Mouse (Mus musculus) small intestine, adult 2 months (tissue): ENCODE data around the gene Prickle2. TPM values are rescaled to one million over a fixed set of nuclear protein-coding genes. Genes with fewer than 3 reads are reported as not detected.

Experiments used
- H3K27ac ChIP-seq: fragments of 200-500 bp; 2 replicates; pipeline ENCODE4 v1.5.1; 2012; ENCODE audit warnings: low read depth, low read length, control low read depth, inconsistent platforms; ENCODE audit not compliant: insufficient read depth
- H3K27me3 ChIP-seq: fragments of 200-500 bp; 2 replicates; pipeline ENCODE4 v1.6.1; 2012; ENCODE audit warnings: mild to moderate bottlenecking, moderate library complexity, low read length, inconsistent platforms; ENCODE audit not compliant: control insufficient read depth, insufficient read depth
- H3K36me3 ChIP-seq: fragments of 200-500 bp; 2 replicates; pipeline ENCODE4 v1.6.1; 2012; ENCODE audit warnings: mild to moderate bottlenecking, low read length, control low read depth, inconsistent platforms; ENCODE audit not compliant: control insufficient read depth, insufficient read depth
- H3K4me1 ChIP-seq: fragments of 200-500 bp; 2 replicates; pipeline ENCODE4 v1.6.1; 2012; ENCODE audit warnings: low read length, inconsistent platforms, mixed read lengths; ENCODE audit not compliant: control insufficient read depth, insufficient read depth, insufficient read length
- H3K4me3 ChIP-seq: fragments of 200-500 bp; 2 replicates; pipeline ENCODE4 v1.5.1; 2012; ENCODE audit warnings: low read depth, mild to moderate bottlenecking, control low read depth, inconsistent platforms, low read length, moderate library complexity
- CTCF ChIP-seq: fragments of 200-500 bp; IDR thresholded peaks from 2 replicates; pipeline ENCODE4 v1.5.1; 2012; ENCODE audit warnings: low read depth, mild to moderate bottlenecking, control low read depth, inconsistent platforms, low read length, moderate library complexity, mixed read lengths; ENCODE audit not compliant: insufficient replicate concordance, insufficient read length; ENCODE audit errors: extremely low read depth
- POLR2A ChIP-seq: fragments of 200-500 bp; IDR thresholded peaks from 2 replicates; pipeline ENCODE4 v1.6.1; 2012; ENCODE audit warnings: low read depth, mild to moderate bottlenecking, control low read depth, inconsistent platforms, low read length, moderate library complexity
- WGBS: fragments of 180-500 bp; shearing (Covaris S2); methylation state at CpG from one replicate; pipeline ENCODE4 v1.1.7; 2018; 5-methylcytosine and 5-hydroxymethylcytosine counted together
- polyA plus RNA-seq: library from polyadenylated mRNA; depleted of rRNA; stranded (reverse); fragments of >200 nt; gene quantifications from 2 replicates; pipeline ENCODE4 v1.2.3, GENCODE M21; 2012

The Prickle2 gene
- polyA plus RNA-seq, 1 experiment, result 1.6 TPM

- Histone ChIP-seq H3K27me3 (no peaks in the 10 kb centered on the region), H3K36me3 (no peaks in the 10 kb centered on the region), H3K27ac (no peak overlapping the region), H3K4me1 (no peaks in the 10 kb centered on the region), H3K4me3 (no peak overlapping the region)
- WGBS, result 66% methylated on average over 6 of the region's 6 CpGs
- TF ChIP-seq CTCF (no peak), POLR2A (no peak)
Observed at GRCm38 (mm10) chr6:92518438-92518968, 187.5 kb downstream of the Prickle2 start.

GRCm38 (mm10) chr6:92517002-92517401 lies 189.0 kb downstream of the Prickle2 start:
- Histone ChIP-seq H3K36me3 (no peaks in the 10 kb centered on the region), H3K27me3 (no peaks in the 10 kb centered on the region), H3K27ac (no peak overlapping the region), H3K4me3 (no peak overlapping the region), H3K4me1 (no peaks in the 10 kb centered on the region)
- WGBS, result 26% methylated on average over 2 of the region's 2 CpGs
- TF ChIP-seq CTCF, result no peak
- no peak for TF ChIP-seq POLR2A

DNA sequence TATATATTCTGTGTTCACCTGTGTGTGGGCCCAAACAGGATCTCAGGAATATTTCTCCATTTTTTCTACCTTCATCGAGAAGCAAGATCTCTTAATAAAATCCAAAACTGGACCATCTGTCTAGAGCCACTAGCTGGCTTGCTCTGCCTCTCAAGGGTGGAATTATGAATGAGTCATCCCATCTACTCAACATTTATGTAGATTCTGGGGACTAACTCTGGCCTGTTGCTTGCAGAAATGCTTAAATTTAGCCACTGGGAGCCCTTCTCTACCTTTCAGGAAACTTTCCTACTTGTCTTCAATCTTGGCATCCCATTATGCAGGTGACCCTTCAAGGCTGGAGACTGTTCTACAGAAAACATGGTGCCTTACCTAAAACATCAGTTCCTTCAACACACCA lies 194.0 kb downstream of the Prickle2 start:
- H3K36me3 ChIP-seq, result no peaks in the 10 kb centered on the region
- no peak overlapping the region for H3K27ac ChIP-seq
- TF ChIP-seq CTCF (no peak), POLR2A (no peak)
- no peaks in the 10 kb centered on the region for H3K4me1 ChIP-seq
- no peaks in the 10 kb centered on the region for H3K27me3 ChIP-seq
- WGBS, result 82% methylated on average over 1 of the region's 1 CpGs
- H3K4me3 ChIP-seq, result no peak overlapping the region

DNA sequence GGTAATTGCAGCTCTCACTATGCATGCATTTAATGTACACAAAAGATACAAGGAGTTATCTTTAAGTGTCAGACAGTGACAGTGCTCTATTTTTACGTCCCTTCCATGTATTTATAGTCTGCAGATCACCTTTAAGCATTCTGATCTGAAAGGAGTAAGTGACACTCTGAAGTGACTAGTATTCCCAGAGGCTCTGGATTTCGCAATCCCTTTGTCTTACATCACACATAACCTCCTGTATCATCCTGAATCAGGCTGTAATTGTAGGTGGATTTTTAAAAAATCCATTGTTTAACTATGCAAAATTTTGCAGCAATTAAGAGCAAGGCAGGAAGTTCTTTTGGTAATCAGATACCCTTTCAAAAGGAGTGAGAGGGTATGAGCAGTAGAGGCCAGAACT lies 196.2 kb downstream of the Prickle2 start:
- no peak overlapping the region for H3K4me3 ChIP-seq
- 55% methylated on average over 2 of the region's 2 CpGs for WGBS
- TF ChIP-seq CTCF, result no peak
- no peak for TF ChIP-seq POLR2A

DNA sequence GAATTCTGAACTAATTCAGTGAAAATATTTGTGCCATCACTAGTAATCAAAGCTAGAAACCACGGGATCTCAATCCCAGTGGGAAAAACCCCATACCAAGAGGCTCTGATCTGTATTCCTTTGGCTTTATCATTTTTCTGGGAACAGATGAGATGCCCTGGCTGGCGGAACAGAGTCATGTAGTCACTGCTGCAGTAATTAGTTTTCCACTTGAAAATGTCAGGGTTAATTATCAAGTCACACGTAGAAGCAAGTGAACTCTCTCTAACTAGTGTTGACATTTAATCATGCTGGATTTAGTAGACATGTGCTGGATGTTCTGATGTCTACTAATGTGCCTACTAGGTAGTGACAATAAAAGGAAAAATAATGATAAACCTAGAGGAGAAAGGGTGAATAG lies 199.7 kb downstream of the Prickle2 start:
- 79% methylated on average over 3 of the region's 3 CpGs for WGBS
- H3K27me3 ChIP-seq, result no peaks in the 10 kb centered on the region
- no peaks in the 10 kb centered on the region for H3K4me1 ChIP-seq
- no peak for TF ChIP-seq POLR2A
- no peak overlapping the region for H3K4me3 ChIP-seq
- H3K36me3 ChIP-seq, result no peaks in the 10 kb centered on the region
- no peak overlapping the region for H3K27ac ChIP-seq

More for the DNA sequence above, 196.2 kb downstream of the Prickle2 start:
- Histone ChIP-seq H3K27ac (no peak overlapping the region), H3K36me3 (no peaks in the 10 kb centered on the region), H3K4me1 (no peaks in the 10 kb centered on the region), H3K27me3 (no peaks in the 10 kb centered on the region)

GRCm38 (mm10) chr6:92499449-92499848 lies 206.5 kb downstream of the Prickle2 start:
- TF ChIP-seq POLR2A (no peak), CTCF (no peak)
- Histone ChIP-seq H3K4me1 (no peaks in the 10 kb centered on the region; the same call in 1 of the 2 replicates), H3K36me3 (no peaks in the 10 kb centered on the region), H3K27me3 (no peaks in the 10 kb centered on the region), H3K27ac (no peak overlapping the region), H3K4me3 (no peak overlapping the region)
- WGBS, result 73% methylated on average over 4 of the region's 4 CpGs

GRCm38 (mm10) chr6:92498574-92498973 lies 207.4 kb downstream of the Prickle2 start:
- TF ChIP-seq POLR2A (no peak), CTCF (no peak)
- no peaks in the 10 kb centered on the region; the same call in 1 of the 2 replicates for H3K4me1 ChIP-seq
- no peak overlapping the region for H3K27ac ChIP-seq
- WGBS, result 55% methylated on average over 6 of the region's 6 CpGs
- H3K36me3 ChIP-seq, result no peaks in the 10 kb centered on the region
- H3K27me3 ChIP-seq, result no peaks in the 10 kb centered on the region
- H3K4me3 ChIP-seq, result no peak overlapping the region

DNA sequence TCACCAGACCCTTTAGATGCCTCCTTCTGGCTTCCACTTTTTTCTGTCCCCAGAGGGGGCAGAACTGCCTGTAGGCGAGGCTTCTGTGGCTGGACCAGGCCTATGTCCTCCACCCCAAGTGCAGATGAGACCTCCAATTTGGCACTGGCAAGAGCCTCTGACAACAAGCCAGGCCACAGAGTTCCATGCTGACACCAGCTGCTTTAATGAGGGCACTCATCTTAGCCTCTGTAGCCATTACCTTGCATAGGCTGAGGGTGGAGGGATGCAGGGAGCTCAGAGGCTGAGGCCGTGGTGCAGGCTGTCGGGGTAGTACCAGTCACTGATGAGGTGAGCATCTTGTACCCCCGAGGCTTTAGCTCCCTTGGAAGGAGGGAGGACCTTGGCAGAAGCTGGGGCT lies 208.7 kb downstream of the Prickle2 start:
- Histone ChIP-seq H3K27me3 (no peaks in the 10 kb centered on the region), H3K4me3 (no peak overlapping the region), H3K36me3 (no peaks in the 10 kb centered on the region), H3K4me1 (no peaks in the 10 kb centered on the region; the same call in 1 of the 2 replicates), H3K27ac (no peak overlapping the region)
- TF ChIP-seq POLR2A (no peak), CTCF (no peak)
- 78% methylated on average over 4 of the region's 4 CpGs for WGBS
